Mouse (Mus musculus) olfactory bulb, adult 2 months (tissue): ENCODE measurements at regions not wholly inside any gene's neighbourhood (a gene's known extent, or its start where the extent isn't known, plus 50 kb on each side); places are given as distances from the start of the nearest gene placed in this dataset.

ENCODE experiments used
- CTCF ChIP-seq: fragments of 200-500 bp; IDR thresholded peaks from 2 replicates; pipeline ENCODE4 v1.5.1; 2012; ENCODE audit warnings: low read depth, mild to moderate bottlenecking, low read length, moderate library complexity; ENCODE audit not compliant: insufficient read depth
- POLR2A ChIP-seq: fragments of 200-500 bp; IDR thresholded peaks from 2 replicates; pipeline ENCODE4 v1.6.1; 2012; ENCODE audit warnings: mild to moderate bottlenecking, low read depth, low read length, moderate library complexity; ENCODE audit not compliant: insufficient read depth

DNA sequence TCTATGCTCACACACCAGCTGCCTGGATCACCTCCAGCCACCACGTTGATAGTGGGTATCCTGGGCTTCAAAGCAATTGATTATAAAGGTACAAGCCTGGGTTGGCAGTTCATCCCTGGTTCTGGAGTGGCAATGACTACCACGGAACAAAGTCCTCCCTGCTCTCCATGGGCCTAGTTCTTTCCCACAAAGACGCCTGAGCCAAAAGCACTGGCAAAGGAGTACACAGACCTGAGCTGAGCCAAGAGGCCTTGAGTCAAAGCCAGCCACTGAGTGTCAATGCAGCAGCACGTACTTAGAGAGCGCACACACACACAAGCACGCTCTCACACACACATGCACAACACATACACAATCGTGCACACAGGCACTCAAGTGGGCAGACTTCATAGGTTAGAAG is 54.6 kb upstream of the Dio3 start:
- TF ChIP-seq POLR2A (no peak), CTCF (no peak)
